Mouse (Mus musculus) layer of hippocampus, adult 8-10 months (tissue): ENCODE measurements around the gene 1110032F04Rik. TPM values are rescaled to one million over a fixed set of nuclear protein-coding genes. Genes with fewer than 3 reads are reported as not detected.

ENCODE experiments used
- DNase-seq, 2 experiments: peaks; one replicate each; pipeline ENCODE4 v3.0.0; 2022; ENCODE audit warnings: low spot score in 2 of 2
- total RNA-seq, 4 experiments: library from RNA; stranded (reverse); gene quantifications; 2 replicates each; pipeline ENCODE4 v1.2.4; 2022

Gene 1110032F04Rik
- total RNA-seq, 4 experiments from 2014 or later, result 7.6 to 9.5 (median 9.1) TPM

GRCm38 (mm10) chr3:68904902-68905778 lies 35.8 kb downstream of the 1110032F04Rik start:
- DNase-seq, result no peak

- no peak for DNase-seq
Measured at GRCm38 (mm10) chr3:68907509-68907908, 38.1 kb downstream of the 1110032F04Rik start.

Other genes starting within 250 kb of the 1110032F04Rik start
- 1 to 10 TPM in 2 of 4 experiments, under 1 TPM in 2; 0.52 to 2.6 (median 0.98) TPM for gene Il12a, start 178.9 kb upstream of the 1110032F04Rik start, total RNA-seq
- gene Ift80, start 135.0 kb downstream of the 1110032F04Rik start, total RNA-seq, result 10 to 100 TPM; 23.9 to 30.2 (median 28.3) TPM
- gene Smc4, start 135.2 kb downstream of the 1110032F04Rik start, total RNA-seq, result 1 to 10 TPM; 5.8 to 10.0 (median 7.5) TPM
- gene Trim59, start 175.2 kb downstream of the 1110032F04Rik start, total RNA-seq, result 10 to 100 TPM; 14.2 to 18.5 (median 17.1) TPM